Mouse (Mus musculus): Measurements from ENCODE around the gene Tns1.

Tns1 gene

DNA sequence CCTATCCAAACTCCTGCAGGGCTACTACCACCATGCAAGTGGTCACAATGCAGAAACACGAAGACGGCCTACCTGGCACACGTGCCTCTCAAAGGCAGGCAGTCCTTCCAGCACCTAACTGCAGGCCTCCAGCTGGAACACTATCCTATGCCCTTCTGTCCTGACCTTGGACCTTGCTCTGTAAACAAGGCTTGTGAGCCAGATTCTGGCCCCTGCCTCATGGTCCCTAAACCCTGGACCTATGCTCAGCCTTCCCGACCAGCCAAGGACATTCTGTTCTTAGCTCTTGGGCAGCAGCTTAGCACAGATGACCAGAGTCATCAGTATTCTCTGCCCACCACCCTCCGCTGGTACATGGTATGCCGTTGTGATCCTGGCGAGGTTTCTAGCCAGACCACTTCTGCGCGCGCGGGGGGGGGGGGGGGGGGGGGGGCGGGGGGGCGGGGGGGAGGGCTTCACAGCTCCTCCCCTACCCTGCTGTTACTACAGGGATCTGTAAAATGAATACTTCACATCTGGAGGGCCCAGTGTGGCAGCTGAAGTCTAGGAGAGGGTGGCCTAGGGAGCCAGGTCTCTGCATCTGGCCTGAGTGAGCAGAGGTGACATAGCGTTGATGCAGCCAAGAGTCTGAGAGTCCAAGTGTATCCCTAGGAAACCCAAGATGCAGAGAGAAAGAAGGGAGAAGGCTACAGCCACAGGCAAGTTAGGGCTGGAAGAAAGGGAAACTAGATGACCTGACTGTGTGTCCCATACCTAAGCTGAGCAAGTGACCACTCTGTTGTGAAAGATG lies 109.5 kb downstream of the Tns1 start:
- DNase-seq (ENCODE audit: low read depth, low spot score): no peak

DNA sequence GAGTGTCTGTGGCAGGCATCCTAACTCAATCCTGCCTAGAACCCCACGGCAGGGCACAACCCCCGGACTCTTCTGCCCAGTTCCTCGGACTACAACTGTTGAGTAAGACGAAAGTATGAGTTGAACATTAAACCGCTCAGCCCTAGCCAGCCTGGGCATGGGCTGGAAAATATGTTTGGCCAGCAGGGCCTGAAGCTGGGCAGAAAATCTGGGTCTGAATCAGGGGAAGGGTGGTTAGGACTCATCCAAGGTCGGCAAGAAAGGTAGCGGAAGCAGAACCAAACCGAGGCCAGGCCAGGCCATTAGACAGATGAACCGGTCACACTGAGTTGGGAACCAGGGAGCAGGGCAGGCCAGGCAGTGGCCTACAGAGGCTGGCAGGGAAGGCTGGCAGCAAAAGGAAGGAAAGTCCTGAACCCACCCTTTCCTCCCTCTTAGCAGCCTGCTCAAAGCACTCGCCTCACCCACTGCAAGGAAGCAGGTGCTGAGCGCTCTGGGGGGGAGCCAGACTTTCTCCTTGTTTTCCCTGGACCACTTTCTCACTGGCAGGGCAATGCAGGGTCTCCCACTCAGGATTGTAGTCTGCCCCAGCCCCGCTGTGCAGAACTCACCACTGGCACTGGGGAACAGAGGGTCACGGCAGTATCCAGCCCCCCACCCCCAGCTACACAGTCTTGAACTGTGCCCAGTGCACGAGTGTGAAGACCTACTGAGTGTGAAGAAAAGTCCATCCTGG lies 110.8 kb downstream of the Tns1 start:
- DNase-seq (ENCODE audit: low read depth, low spot score): no peak

DNA sequence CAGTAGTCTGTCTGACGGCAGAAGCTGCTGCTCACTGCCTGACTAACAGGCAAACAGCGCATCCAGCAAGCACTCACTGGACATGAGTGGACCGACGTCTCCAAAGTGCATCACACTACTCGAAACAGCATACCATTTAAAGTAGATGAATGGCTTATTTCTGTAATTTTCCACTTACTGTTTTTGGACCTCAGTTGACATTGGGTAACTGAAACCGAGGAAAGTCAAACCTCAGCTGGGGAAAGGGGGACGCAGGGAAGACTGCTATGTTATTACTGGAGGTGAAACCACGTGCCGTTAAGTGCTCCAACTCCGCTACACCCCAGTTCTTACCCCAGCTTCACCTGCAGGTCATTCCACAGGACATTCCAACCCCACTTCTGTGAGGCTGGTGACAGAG lies 111.5 kb downstream of the Tns1 start:
- DNase-seq (ENCODE audit: low read depth, low spot score): no peak

DNA sequence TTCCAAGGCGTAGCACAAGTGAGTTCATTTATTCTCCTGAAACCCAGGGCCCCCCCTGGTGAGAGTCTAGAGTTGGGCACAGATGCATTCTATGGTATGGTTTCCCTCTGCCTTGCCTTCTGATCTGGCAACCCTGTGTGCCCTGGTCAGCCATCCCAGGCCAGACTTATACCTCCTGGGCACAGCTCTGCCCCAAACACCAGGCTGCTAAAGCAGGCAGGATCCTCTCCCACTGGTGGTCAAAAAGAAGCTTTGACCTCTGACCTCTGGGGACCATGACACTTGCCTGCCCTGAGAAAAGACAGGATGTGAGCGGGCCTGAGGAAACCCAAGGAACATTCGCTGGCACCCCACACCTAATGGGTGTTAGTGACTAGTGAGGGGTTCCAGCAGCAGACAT lies 114.8 kb downstream of the Tns1 start:
- DNase-seq (ENCODE audit: low read depth, low spot score): no peak

DNA sequence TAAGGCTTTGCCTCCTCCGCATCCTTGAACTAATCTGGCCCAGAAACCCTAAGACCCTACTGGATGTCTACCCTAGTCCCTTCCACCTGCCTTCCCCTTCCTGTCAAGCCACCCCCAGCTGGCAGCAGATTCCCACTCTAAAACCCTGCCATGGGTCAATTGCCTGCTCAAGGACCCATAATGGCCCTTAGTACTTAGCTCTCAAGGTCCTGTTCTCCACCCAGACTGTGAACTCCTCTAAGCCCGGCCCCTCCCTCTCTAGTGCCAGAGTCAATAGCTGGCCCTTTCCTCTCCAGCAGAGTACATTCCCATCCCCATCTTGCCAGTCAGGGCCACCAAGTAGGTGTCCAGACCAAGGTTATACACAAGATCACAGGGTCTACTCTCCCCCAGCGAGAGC lies 115.3 kb downstream of the Tns1 start:
- no peak for DNase-seq (ENCODE audit: low read depth, low spot score)

DNA sequence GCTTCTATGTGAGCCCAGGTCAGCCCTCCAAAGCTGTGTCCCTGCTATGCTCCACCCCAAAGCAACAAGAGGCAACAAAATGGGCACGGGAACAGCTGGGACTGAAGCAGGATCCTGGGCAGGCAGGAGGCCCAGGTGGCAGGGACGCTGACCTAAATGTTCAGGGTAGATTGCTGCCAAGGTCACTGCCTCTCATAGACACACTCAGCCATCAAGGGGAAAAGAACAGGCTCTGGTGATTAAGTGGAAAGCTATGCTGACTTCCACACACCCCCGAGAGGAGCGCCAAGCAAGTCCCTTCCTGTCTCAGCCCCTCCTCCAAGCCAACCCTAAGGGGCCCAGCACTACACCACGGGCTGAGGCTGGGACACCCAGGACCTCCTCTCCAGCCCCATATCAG lies 115.8 kb downstream of the Tns1 start:
- no peak for DNase-seq (ENCODE audit: low read depth, low spot score)

DNA sequence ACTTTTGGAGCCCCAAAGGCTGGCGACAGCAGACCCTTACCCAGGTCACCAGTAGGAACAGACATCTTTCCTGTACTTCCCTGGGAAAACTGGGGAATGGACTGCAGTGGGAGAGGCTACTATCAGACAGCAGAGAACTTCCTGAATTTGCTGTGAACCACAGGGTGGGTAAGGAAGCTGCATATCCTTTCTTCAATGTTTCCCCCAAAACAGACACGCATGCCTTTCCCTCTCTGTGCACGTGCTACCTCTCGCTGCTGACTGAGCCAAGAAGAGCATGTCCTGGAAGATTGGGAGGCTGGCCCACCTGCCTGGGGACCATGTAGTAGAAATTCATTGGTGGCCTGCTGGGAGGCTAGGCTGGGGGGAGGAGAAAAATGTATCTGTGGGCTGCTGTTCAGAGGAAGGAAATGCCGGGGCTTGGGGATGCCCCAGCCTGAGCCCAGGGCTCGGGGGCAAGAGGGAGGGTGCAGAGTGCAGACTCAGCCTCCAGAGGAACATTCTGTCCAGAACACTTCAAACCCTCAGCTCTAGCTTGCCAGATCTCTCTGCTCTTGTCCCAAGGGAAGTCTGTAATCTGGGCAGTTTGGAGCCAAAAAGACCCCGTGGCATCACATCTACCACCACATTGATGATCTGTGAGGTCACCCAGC lies 116.7 kb downstream of the Tns1 start:
- DNase-seq (ENCODE audit: low read depth, low spot score): no peak

DNA sequence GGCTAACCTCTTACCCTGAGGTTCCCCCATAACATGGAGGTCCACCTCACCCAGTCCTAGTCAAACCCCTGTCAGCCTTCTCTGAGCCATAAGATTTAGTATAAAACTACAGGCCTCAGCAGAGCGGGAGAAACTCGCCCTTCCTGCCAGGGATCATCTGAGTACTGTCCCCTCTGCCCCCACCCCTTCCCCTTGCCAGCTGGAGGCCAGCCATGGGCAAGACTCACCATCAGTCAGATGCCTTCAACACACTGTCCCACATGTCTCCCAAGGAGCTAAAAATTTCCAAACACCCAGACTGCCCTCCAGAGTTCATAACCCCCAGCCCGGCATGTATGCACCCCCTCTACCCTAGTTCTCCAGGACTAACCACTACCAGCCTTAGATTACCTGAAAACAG lies 119.2 kb downstream of the Tns1 start:
- no peak for DNase-seq (ENCODE audit: low read depth, low spot score)

DNA sequence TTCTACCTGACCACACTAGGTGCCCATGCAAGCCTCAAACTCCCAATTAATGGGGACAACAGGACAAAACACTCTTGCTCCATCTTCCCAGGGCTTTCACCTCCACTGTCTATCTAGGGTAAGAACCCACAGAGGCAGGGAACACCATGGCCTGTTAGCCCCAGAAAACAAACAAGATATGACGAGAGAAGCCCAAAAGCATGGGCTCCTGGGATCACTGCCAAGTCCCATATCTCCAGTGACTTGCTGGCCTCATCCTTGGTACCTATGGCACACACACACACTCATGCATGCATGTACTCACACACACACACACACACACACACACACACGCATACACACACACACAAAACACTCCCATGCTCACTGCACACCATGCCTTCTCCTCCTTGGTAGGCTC lies 120.5 kb downstream of the Tns1 start:
- DNase-seq (ENCODE audit: low read depth, low spot score): no peak

DNA sequence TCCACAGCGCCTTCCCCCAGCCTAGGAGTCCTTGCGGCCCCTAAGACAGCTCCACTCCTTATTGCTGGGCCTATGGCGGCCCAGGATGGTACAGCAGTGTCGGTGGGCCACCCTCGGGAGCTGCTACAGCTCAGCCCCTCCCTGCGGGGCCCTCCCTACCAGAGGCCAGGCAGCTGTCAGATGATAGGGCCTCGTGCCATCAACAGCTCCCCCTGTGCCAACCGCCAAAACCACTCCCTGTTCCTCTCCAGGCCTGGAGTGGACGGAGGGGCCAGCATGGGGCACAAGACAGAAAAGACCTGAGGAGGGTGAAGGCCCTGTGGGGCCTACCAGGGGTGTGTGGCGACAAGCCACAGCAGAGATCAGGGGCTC lies 122.8 kb downstream of the Tns1 start:
- no peak for DNase-seq (ENCODE audit: low read depth, low spot score)

DNA sequence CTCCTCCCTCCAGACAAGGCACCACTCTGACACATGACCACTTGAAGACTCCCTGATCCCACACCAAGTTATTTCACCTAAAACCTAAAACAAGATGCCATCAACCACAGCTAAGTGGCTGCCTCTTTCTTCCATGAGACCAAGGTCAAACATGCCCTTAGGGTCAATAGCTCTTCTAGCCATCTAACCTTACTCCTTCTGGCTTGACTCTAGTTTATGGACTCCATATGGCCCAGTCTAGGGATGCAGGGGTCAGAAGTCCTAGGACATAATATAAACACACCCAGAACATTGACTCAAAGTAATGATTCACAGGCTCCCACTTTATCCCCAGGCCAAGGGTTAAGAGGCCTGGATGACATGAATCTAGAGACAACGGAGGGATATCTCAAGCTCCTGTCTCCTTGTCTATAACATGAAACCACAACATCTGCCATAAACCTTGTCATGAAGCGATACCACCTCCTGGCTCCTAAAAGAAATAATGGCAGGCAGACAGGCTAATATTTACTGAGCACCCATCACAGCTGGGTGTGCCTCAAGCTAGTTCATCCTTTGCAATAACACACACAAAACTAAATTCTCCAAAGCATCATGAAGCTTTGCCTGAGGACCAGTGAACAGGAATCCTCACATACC lies 123.3 kb downstream of the Tns1 start:
- no peak for DNase-seq (ENCODE audit: low read depth, low spot score)

DNA sequence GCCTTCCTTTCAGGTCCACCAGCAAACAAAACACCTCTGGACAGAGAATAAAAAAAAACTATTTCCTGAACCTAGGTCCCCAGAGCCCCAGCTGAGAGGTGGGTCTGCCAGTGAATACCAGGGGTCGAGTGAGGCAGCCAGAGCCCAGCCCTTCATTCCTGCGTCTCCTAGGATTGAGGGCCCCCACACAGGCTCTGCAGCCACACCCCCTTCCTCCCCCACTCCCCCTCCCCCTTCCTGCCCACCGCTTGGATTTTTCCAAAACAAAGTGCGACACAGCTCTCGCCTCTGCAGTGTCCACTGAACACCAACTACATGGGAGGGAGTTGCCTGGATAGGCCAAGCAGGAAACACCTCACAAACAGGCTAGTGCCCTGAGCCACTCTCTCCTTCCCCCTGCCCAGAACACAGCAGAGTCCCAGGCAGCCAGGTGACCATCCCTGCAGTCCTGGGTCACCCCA lies 124.0 kb downstream of the Tns1 start:
- DNase-seq (ENCODE audit: low read depth, low spot score): no peak

DNA sequence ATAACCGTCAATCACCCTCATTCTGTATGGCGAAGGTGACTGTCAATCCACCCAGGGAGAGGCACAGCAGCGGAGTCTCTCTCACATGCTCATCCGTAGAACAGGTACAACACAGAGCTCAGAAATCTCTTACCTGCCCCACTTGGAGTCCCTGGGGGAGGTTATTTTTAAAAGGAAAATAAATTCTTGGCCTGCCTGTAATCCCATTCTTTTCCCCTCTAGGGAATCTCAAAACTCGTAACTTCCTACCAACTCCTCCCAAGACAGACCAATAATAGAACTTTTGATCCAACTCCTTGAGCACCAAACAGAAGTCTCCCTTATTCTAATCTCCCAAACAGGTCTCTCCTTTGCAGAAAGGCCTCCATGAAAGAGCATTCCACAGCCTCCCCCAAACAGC lies 124.7 kb downstream of the Tns1 start:
- DNase-seq (ENCODE audit: low read depth, low spot score): no peak

DNA sequence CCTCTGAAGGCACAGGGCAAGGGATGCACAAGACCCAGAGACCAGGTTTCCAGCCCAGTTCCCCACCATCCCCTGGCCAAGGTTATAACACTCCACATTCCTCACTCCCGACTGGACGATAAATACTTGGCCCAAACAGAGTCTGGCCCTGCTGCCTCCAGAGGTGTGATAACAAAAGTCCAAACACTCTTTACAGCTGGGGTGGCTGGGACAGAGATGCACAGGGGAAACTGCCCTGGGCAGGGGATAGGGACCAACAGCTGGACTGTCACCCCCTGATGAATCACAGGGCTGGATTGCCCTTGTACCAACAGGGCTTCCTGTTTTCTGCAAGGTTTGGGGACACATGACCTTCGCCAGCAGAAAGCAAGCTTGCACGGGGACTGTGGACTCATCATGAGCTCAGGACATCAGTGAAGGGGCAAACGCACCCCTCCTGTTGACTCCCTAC lies 125.3 kb downstream of the Tns1 start:
- no peak for DNase-seq (ENCODE audit: low read depth, low spot score)

DNA sequence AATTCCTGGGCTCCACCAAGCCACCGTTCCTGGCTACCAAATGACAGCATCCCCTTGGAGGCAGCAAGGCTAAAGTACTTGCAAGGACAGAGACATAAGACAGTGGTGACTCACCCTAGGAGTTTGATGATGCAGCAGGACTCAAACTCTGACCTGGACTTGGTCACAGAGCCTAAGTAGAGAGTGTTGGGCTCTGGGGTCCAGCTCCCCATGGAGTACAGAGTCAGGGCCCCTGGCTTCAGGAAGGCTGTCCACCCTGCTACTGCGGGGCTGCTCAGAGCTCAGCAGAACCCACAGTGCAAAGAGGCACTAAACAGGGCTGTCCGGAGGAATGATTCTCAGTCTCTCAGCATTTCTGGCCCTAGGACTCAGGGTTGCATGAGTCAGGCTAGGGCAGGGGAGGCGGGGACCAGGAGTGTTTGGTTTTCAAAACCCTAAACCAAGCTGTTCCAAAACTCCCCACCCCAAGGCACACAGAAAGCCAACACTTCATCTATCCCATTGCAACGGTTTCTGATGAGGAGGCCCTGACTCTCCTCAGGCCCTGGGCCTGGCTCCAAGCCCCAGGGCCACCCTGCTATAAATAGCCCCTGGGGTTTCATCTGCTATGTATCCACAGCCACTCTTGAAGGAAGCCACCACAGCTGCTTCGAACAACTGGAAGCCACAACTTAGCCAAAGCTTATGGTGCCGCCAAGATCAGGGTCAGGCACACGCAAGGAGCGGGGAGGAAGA lies 126.0 kb downstream of the Tns1 start:
- DNase-seq (ENCODE audit: low read depth, low spot score): no peak

DNA sequence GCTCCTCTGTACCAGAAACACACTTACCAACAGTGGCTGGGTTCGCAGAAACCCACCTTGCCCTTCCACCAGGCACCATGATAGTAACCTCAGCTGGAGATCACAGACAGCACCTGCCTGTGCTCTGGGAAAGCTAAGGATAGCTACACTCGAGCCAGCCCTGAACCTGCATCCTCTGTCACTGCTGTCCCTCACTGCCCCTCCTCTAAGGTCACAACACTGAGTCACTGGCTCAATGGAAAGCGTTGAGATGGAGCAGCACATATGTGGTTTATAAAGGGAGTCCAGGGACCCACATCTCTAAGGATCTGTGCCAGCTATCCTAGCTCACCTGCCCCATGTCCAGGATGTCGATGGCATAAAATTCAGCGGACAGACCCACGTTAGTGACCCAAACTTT lies 126.9 kb downstream of the Tns1 start:
- no peak for DNase-seq (ENCODE audit: low read depth, low spot score)

DNA sequence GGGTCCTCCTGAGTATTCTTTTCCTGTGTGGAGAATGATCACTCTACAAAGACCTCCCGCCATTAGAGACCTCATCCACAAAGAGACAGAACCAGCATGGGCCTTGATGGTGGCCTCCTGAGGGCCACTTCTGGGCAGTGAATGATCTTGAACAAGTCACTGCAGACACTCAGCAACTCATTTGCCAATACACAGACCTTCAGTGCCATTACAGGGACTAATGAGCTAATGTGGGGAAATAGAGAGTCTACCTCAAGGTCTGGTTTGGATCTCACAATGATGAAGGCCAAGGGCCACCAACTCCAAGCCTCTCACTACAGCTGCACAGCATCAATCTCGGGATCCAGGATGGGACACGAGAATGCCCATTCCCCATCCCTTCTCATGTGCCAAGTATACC lies 127.6 kb downstream of the Tns1 start:
- DNase-seq (ENCODE audit: low read depth, low spot score): no peak

DNA sequence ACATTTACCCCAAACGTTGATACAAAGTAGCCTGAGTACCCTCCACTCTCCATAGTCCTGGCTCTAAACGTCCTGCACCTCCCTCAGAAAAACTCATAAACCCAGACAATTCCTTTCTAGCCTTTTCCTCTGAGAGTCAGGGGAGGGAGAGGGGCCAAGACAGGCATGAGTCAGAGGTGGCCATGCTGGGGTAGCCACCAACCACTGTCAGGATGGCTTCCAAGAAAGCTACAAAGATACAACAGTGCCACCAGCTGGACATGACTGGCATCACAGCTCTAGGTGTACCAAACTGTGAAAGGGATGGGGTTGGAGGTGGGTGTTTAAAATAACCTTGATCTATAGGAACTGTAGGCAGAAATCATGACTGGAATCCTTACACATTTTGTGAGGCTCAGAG lies 128.0 kb downstream of the Tns1 start:
- DNase-seq (ENCODE audit: low read depth, low spot score): peak; percentile 35

DNA sequence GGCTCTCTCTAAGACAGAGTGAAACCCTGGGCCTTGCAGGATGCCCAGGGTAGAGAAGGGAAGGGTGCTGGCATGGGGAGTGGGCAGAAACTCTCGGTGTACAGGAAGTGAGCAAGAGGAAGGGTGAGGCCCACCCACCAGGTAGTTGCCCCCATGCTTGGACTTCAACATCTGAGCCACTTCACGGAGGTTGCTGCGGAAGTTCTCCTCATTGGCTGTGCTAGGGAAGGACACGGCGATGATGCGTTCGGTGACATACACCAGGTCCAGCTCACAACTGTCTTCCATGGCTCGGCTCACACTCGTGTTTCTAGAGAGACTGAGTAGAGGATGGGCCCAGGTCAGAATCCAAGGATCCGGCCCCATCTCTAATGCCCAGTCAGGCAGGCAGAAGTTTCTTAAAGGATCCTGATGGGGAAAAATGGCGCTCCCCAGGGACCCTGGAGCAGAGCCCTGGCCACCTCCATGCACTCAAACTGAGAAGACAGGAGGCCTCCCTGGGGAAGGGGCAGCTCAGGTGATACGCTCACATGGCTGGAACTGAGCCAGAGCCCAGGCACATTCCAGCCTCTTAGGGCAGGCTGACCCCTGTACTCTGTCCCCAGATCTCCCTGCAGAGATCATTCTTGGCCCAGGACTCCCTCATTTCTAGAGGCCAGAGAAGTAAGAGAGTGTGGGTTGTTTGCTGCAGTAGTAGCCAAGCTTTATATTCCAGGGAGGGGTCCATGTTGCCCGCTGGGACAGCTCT lies 129.0 kb downstream of the Tns1 start:
- no peak for DNase-seq (ENCODE audit: low read depth, low spot score)

DNA sequence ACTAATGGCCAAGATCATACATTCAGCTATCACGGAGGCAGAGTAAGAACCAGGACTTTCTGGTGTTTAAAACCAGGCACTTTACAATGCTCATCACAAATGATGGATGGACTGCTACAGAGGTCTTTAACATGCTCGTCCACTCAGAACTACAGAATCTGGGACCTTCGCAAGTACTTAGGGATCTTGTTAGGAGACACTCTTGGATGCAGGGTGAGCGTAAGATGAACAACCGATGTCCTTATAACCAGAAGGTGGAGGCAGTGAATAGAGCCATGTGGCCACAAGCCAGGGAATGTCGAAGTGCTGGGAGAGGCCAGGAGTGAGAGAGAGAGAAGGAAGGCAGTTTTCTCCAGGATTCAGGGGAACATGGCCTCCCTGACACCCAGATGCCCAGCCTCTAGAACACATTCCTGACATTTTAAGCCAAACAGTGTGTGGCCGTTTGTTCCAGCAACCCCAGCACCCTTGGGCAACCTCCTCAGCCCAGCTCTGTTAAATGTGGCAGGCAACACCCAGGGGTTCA lies 130.3 kb downstream of the Tns1 start:
- no peak for DNase-seq (ENCODE audit: low read depth, low spot score)

DNA sequence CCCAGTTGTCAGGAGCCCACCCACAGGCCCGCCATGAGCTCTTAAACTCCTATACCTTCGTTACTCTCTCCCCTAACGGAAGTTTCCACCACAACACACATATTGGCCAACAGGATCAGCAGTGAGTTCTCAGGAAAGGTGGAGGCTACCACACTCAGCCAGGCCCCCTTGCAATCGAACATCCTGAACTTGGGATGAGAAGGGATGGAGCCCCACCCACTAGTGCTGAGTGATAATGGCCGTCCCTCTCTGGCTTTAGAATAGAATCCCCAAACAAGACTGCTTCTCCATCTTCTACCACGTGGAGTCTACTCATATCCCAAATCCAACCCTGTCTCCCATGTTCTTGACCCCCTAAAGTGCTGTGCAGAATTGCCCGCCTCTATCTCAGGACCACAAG lies 131.0 kb downstream of the Tns1 start:
- DNase-seq (ENCODE audit: low read depth, low spot score): no peak
